19 mouse cellular contexts compared by ENCODE assay signal in genomic region chr11:77009069-77010025, GRCm38 (mm10). TPM values are rescaled to one million over a fixed set of nuclear protein-coding genes. Genes with fewer than 3 reads are reported as not detected.
A peak's percentile ranks its signal among the peaks of the same experiment; 100 is the strongest.
DNase-seq lines count a peak whose midpoint lies in the region; ATAC-seq lines count a peak whose summit lies in the region.
"Had no signal": no experiment of that assay in that cellular context is flagged by ENCODE, and none has a peak within 500 bp of the region (broad histone marks: within the 10 kb centered on the region; RNA-seq: fewer than 3 reads in every experiment).

No protein-coding gene starts in this region.

- DNase-seq in kidney, adult 11 months, result peak; percentile 43
- DNase-seq in kidney, adult 8-10 months, result peak; percentile 20 to 45
- peak; percentile 21 to 57 for DNase-seq in kidney, postnatal 25 days
- DNase-seq in cerebellum, adult 9-11 months, result no peak
- no peak for DNase-seq in left cerebral cortex, adult 11 months (ENCODE audit: low spot score)
- DNase-seq in forebrain, embryonic 11.5 days (ENCODE audit: low spot score), result no peak
- DNase-seq: adrenal gland, postnatal 10 days; cerebellum, postnatal 10 days; gastrocnemius, postnatal 10 days; heart, adult 11 months; heart, postnatal 4 days; lung, postnatal 10 days; right cerebral cortex, postnatal 14 days had no signal

- no peak overlapping the region for H3K4me3 ChIP-seq in kidney, embryonic 14.5 days (ENCODE audit: low read length)
- no peak overlapping the region for H3K4me3 ChIP-seq in forebrain, embryonic 11.5 days (ENCODE audit: low read depth, low read length)
- H3K4me3 ChIP-seq: forebrain, embryonic 13.5 days; heart, embryonic 13.5 days had no signal

- no peaks in the 10 kb centered on the region for H3K36me3 ChIP-seq in kidney, embryonic 14.5 days (ENCODE audit: control insufficient read depth, insufficient read depth, low read length)
- no peaks in the 10 kb centered on the region for H3K36me3 ChIP-seq in forebrain, embryonic 11.5 days (ENCODE audit: control insufficient read depth, insufficient read depth, low read length)
- H3K36me3 ChIP-seq: G1E; heart, embryonic 13.5 days had no signal

- H3K9ac ChIP-seq in kidney, embryonic 14.5 days (ENCODE audit: low read depth, low read length), result no peak overlapping the region
- no peak overlapping the region for H3K9ac ChIP-seq in forebrain, embryonic 11.5 days (ENCODE audit: low read length)
- H3K9ac ChIP-seq: forebrain, embryonic 13.5 days; heart, embryonic 13.5 days had no signal

- H3K27ac ChIP-seq in kidney, embryonic 14.5 days (ENCODE audit: low read depth, low read length), result no peak overlapping the region
- no peak overlapping the region for H3K27ac ChIP-seq in forebrain, embryonic 11.5 days (ENCODE audit: low read depth, low read length)
- H3K27ac ChIP-seq: forebrain, embryonic 13.5 days; heart, embryonic 13.5 days had no signal

- no peak for ATAC-seq in kidney, embryonic 14.5 days (ENCODE audit: low FRiP score, low TSS enrichment)
- no peak for ATAC-seq in forebrain, embryonic 11.5 days (replicated peaks; ENCODE audit: low FRiP score)
- ATAC-seq: activated CD4-positive, CD25-positive, alpha-beta regulatory T cell, adult 4 months; forebrain, embryonic 13.5 days; hindbrain, embryonic 16.5 days had no signal

- no peaks in the 10 kb centered on the region for H3K27me3 ChIP-seq in kidney, embryonic 14.5 days (ENCODE audit: control insufficient read depth, insufficient read depth, low read length)
- no peaks in the 10 kb centered on the region for H3K27me3 ChIP-seq in forebrain, embryonic 11.5 days (ENCODE audit: control insufficient read depth, insufficient read depth, low read length)

- no peaks in the 10 kb centered on the region for H3K4me1 ChIP-seq in kidney, embryonic 14.5 days (ENCODE audit: control insufficient read depth, insufficient read depth, low read length)
- no peaks in the 10 kb centered on the region for H3K4me1 ChIP-seq in forebrain, embryonic 11.5 days (replicated peaks; ENCODE audit: control insufficient read depth, insufficient read depth, low read length)
- H3K4me1 ChIP-seq: forebrain, embryonic 13.5 days had no signal

- no peaks in the 10 kb centered on the region for H3K9me3 ChIP-seq in kidney, embryonic 14.5 days (ENCODE audit: control insufficient read depth, low read length)
- no peaks in the 10 kb centered on the region for H3K9me3 ChIP-seq in forebrain, embryonic 11.5 days (ENCODE audit: control insufficient read depth, low read length)
- H3K9me3 ChIP-seq: forebrain, embryonic 13.5 days; G1E; heart, embryonic 13.5 days had no signal

- 71% methylated on average over 16 of the region's 16 CpGs for WGBS in kidney, embryonic 14.5 days
- WGBS in forebrain, embryonic 11.5 days, result 84% methylated on average over 16 of the region's 16 CpGs

- H3K4me2 ChIP-seq in kidney, embryonic 14.5 days (replicated peaks; ENCODE audit: low read depth, low read length), result no peak overlapping the region
- H3K4me2 ChIP-seq in forebrain, embryonic 11.5 days (ENCODE audit: low read depth, low read length, severe bottlenecking), result no peak overlapping the region
- H3K4me2 ChIP-seq: forebrain, embryonic 13.5 days; heart, embryonic 13.5 days had no signal

RNA-seq across cellular contexts. Expression of gene Slc6a4, which starts 10.9 kb away (rescaled TPM):
- 1.1 and 2.2 TPM in 2 replicates for polyA plus RNA-seq in kidney, embryonic 14.5 days (2014; fragmentation: Nextera tagmentation; extraction: Ambion mirVana)
- 0.41 and 1.2 TPM in 2 replicates for polyA plus RNA-seq in forebrain, embryonic 11.5 days (2014; fragmentation: Nextera tagmentation; extraction: Ambion mirVana)
- polyA plus RNA-seq: activated CD4-positive, CD25-positive, alpha-beta regulatory T cell, adult 4 months; G1E had no signal

Comparison
In these comparisons a context has a peak if more than half of its experiments do, and no peak if none do; other contexts are left out.
1. DNase-seq: peak in kidney, adult 11 months (single experiment), kidney, adult 8-10 months (2 of 2) and kidney, postnatal 25 days (2 of 2); none in cerebellum, adult 9-11 months (single experiment), left cerebral cortex, adult 11 months (single experiment) and forebrain, embryonic 11.5 days (single experiment).